Comparison of ENCODE assay signal across 1 mouse cellular context in genomic region chr16:16921021-16921435, GRCm38 (mm10).
TF ChIP-seq lines count a peak whose summit lies in the region.

No protein-coding gene starts in this region.

TF ChIP-seq in CH12.LX, 34 proteins besides CTCF, POLR2A, EP300 and RAD21 (continued from another document):
- no peak for TF ChIP-seq GABPA (IDR thresholded peaks at IDR 0.05; ENCODE audit: insufficient replicate concordance, low read depth, low read length)
- no peak for TF ChIP-seq USF1 (IDR thresholded peaks at IDR 0.05; ENCODE audit: low read depth, low read length)
- no peak for TF ChIP-seq MEF2A (IDR thresholded peaks at IDR 0.05; ENCODE audit: borderline replicate concordance, low read depth, low read length)
- peak; percentile 99 for TF ChIP-seq MAFK (IDR thresholded peaks at IDR 0.05; ENCODE audit: insufficient replicate concordance, low read length)
- TF ChIP-seq IRF4 (IDR thresholded peaks at IDR 0.05; ENCODE audit: low read depth, low read length) = no peak
- TF ChIP-seq KAT2A (IDR thresholded peaks at IDR 0.05; ENCODE audit: insufficient replicate concordance, low read length) = no peak
- TF ChIP-seq ZC3H11A (IDR thresholded peaks at IDR 0.05; ENCODE audit: low read depth, low read length) = no peak
- TF ChIP-seq SMC3 (IDR thresholded peaks at IDR 0.05; ENCODE audit: low read depth, low read length) = peak; percentile 60
- no peak for TF ChIP-seq CHD2 (IDR thresholded peaks at IDR 0.05; ENCODE audit: low read length)
- no peak for TF ChIP-seq ZNF384 (IDR thresholded peaks at IDR 0.05; ENCODE audit: low read depth, low read length)
- no peak for TF ChIP-seq UBTF (IDR thresholded peaks at IDR 0.05; ENCODE audit: low read depth, low read length)
TF ChIP-seq in CH12.LX: peak in this region for 2.
